Mouse (Mus musculus) forebrain, embryonic 13.5 days (tissue): ENCODE measurements at regions not wholly inside any gene's neighbourhood (a gene's known extent, or its start where the extent isn't known, plus 50 kb on each side); places are given as distances from the start of the nearest gene placed in this dataset.

ENCODE experiments used
- ATAC-seq: fragments of 200-750 bp; cut with Nextera tagmentation; 2 replicates; pipeline ENCODE4 v1.8.0; 2017
- H3K27ac ChIP-seq: fragments of 300-500 bp; sonication (generic); 2 replicates; pipeline ENCODE4 v1.5.1; 2015; ENCODE audit warnings: inconsistent platforms, mild to moderate bottlenecking, moderate library complexity
- H3K27me3 ChIP-seq: fragments of 300-500 bp; sonication (generic); 2 replicates; pipeline ENCODE4 v1.6.1; 2015; ENCODE audit warnings: mild to moderate bottlenecking, inconsistent platforms
- H3K36me3 ChIP-seq: fragments of 300-500 bp; sonication (generic); 2 replicates; pipeline ENCODE4 v1.6.1; 2015; ENCODE audit warnings: mild to moderate bottlenecking, inconsistent platforms; ENCODE audit not compliant: poor library complexity, severe bottlenecking
- H3K4me1 ChIP-seq: fragments of 300-500 bp; sonication (generic); 2 replicates; pipeline ENCODE4 v1.6.1; 2015; ENCODE audit warnings: inconsistent platforms
- H3K4me2 ChIP-seq: fragments of 300-500 bp; sonication (generic); 2 replicates; pipeline ENCODE4 v1.6.1; 2015; ENCODE audit warnings: inconsistent platforms, mild to moderate bottlenecking, moderate library complexity
- H3K4me3 ChIP-seq: fragments of 300-500 bp; sonication (generic); 2 replicates; pipeline ENCODE4 v1.5.1; 2015; ENCODE audit warnings: mild to moderate bottlenecking, inconsistent platforms
- H3K9ac ChIP-seq: fragments of 300-500 bp; sonication (generic); 2 replicates; pipeline ENCODE4 v1.6.1; 2015; ENCODE audit warnings: mild to moderate bottlenecking, inconsistent platforms
- H3K9me3 ChIP-seq: fragments of 300-500 bp; sonication (generic); replicated peaks from 2 replicates; pipeline ENCODE4 v1.6.1; 2016; ENCODE audit warnings: inconsistent platforms
- WGBS: fragments of 180-500 bp; shearing (Covaris S2); methylation state at CpG from one replicate; pipeline ENCODE4 v1.1.7; 2015; 5-methylcytosine and 5-hydroxymethylcytosine counted together

- no peak overlapping the region for H3K27ac ChIP-seq
- H3K4me3 ChIP-seq, result no peak overlapping the region
- no peaks in the 10 kb centered on the region for H3K9me3 ChIP-seq
- no peak overlapping the region for H3K9ac ChIP-seq
- no peak for ATAC-seq
- H3K4me1 ChIP-seq, result no peaks in the 10 kb centered on the region
- no peak overlapping the region for H3K4me2 ChIP-seq
- WGBS, result 62% methylated on average over 1 of the region's 1 CpGs
- H3K27me3 ChIP-seq, result no peaks in the 10 kb centered on the region
- no peaks in the 10 kb centered on the region for H3K36me3 ChIP-seq
Measured at GRCm38 (mm10) chr4:30583417-30583816, 1380.5 kb upstream of the Map3k7 start.

- no peaks in the 10 kb centered on the region for H3K9me3 ChIP-seq
- no peak overlapping the region for H3K27ac ChIP-seq
- no peak overlapping the region for H3K9ac ChIP-seq
- H3K4me1 ChIP-seq, result no peaks in the 10 kb centered on the region
- H3K27me3 ChIP-seq, result no peaks in the 10 kb centered on the region
- peak; percentile 33; the same call in 1 of the 2 replicates for ATAC-seq
- H3K36me3 ChIP-seq, result no peaks in the 10 kb centered on the region
- H3K4me2 ChIP-seq, result no peak overlapping the region
- WGBS, result 13% methylated on average over 3 of the region's 3 CpGs
- H3K4me3 ChIP-seq, result no peak overlapping the region
Measured at GRCm38 (mm10) chr4:30608858-30609257, 1355.0 kb upstream of the Map3k7 start.

GRCm38 (mm10) chr4:30609795-30610194 is 1354.1 kb upstream of the Map3k7 start:
- Histone ChIP-seq H3K4me2 (no peak overlapping the region), H3K9me3 (no peaks in the 10 kb centered on the region), H3K4me1 (no peaks in the 10 kb centered on the region), H3K36me3 (no peaks in the 10 kb centered on the region), H3K4me3 (no peak overlapping the region), H3K27ac (no peak overlapping the region), H3K27me3 (no peaks in the 10 kb centered on the region), H3K9ac (no peak overlapping the region)
- peak; percentile 24; the same call in 1 of the 2 replicates for ATAC-seq

- WGBS, result 90% methylated on average over 3 of the region's 3 CpGs
- no peak for ATAC-seq
- Histone ChIP-seq H3K9me3 (no peaks in the 10 kb centered on the region), H3K4me1 (no peaks in the 10 kb centered on the region), H3K9ac (no peak overlapping the region), H3K27me3 (no peaks in the 10 kb centered on the region), H3K36me3 (no peaks in the 10 kb centered on the region), H3K27ac (no peak overlapping the region), H3K4me3 (no peak overlapping the region), H3K4me2 (no peak overlapping the region)
Measured at GRCm38 (mm10) chr4:30610454-30610853, 1353.4 kb upstream of the Map3k7 start.
